31 mouse cellular contexts compared by ENCODE assay signal in genomic region chr2:164359031-164359430, GRCm38 (mm10). TPM values are rescaled to one million over a fixed set of nuclear protein-coding genes. Genes with fewer than 3 reads are reported as not detected.
"Had no signal": no experiment of that assay in that cellular context is flagged by ENCODE, and none has a peak within 500 bp of the region (broad histone marks: within the 10 kb centered on the region; RNA-seq: fewer than 3 reads in every experiment).

No protein-coding gene starts in this region.

- H3K27me3 ChIP-seq: intestine, embryonic 15.5 days had no signal

- ATAC-seq: hindbrain, embryonic 16.5 days; inflammation-experienced regulatory T-cells, adult 6 months; intestine, embryonic 15.5 days; intestine, postnatal 0 days had no signal

- DNase-seq: gastrocnemius, adult 2 months; gastrocnemius, postnatal 14 days; gastrocnemius, postnatal 36 days; heart, adult 18-20 months; heart, postnatal 10 days; heart, postnatal 4 days; kidney, adult 18-20 months; kidney, postnatal 14 days; layer of hippocampus, adult 9-11 months; layer of hippocampus, postnatal 36 days; left cerebral cortex, postnatal 4 days had no signal

RNA-seq across cellular contexts. Expression of gene Svs5, which starts 26.5 kb away (rescaled TPM):
- polyA plus RNA-seq: heart, embryonic 10.5 days; heart, embryonic 12.5 days; heart, embryonic 14.5 days; heart, embryonic 16.5 days; hindbrain, embryonic 10.5 days; hindbrain, embryonic 12.5 days; hindbrain, embryonic 14.5 days; hindbrain, embryonic 16.5 days; inflammation-experienced regulatory T-cells, adult 6 months; intestine, embryonic 15.5 days; intestine, postnatal 0 days; kidney, embryonic 15.5 days; kidney, postnatal 0 days; large intestine, adult 2 months; limb, embryonic 11.5 days; limb, embryonic 13.5 days; limb, embryonic 15.5 days; liver, embryonic 11.5 days; liver, embryonic 14.5 days; liver, embryonic 16.5 days had no signal

RNA-seq across cellular contexts. Expression of gene Slpi, which starts 29.9 kb away (rescaled TPM):
- polyA plus RNA-seq: hindbrain, embryonic 10.5 days had no signal

RNA-seq across cellular contexts. Expression of gene Svs6, which starts 42.5 kb away (rescaled TPM):
- polyA plus RNA-seq: heart, embryonic 10.5 days; heart, embryonic 12.5 days; heart, embryonic 14.5 days; heart, embryonic 16.5 days; hindbrain, embryonic 10.5 days; hindbrain, embryonic 12.5 days; hindbrain, embryonic 14.5 days; hindbrain, embryonic 16.5 days; inflammation-experienced regulatory T-cells, adult 6 months; intestine, embryonic 15.5 days; intestine, postnatal 0 days; kidney, embryonic 15.5 days; kidney, postnatal 0 days; large intestine, adult 2 months; limb, embryonic 11.5 days; limb, embryonic 13.5 days; limb, embryonic 15.5 days; liver, embryonic 11.5 days; liver, embryonic 14.5 days; liver, embryonic 16.5 days had no signal

RNA-seq across cellular contexts. Expression of gene Rbpjl, which starts 43.9 kb away (rescaled TPM):
- polyA plus RNA-seq: hindbrain, embryonic 10.5 days; inflammation-experienced regulatory T-cells, adult 6 months; kidney, postnatal 0 days; large intestine, adult 2 months had no signal
